Mouse (Mus musculus): Measurements from ENCODE around the gene Ntrk1.

- TF ChIP-seq ZC3H11A (IDR thresholded peaks at IDR 0.05; ENCODE audit: borderline replicate concordance, low read depth, low read length) (no peak), ZNF384 (IDR thresholded peaks at IDR 0.05; ENCODE audit: low read depth, low read length) (no peak), HCFC1 (IDR thresholded peaks at IDR 0.05; ENCODE audit: borderline replicate concordance, insufficient read depth, low read length) (no peak), MAFK (IDR thresholded peaks at IDR 0.05; ENCODE audit: insufficient read depth, low read depth, low read length) (no peak)
Observed at GRCm38 (mm10) chr3:87756488-87756887, 38.5 kb downstream of the Ntrk1 start.

Measured in ES-E14 (cell line).